Mouse (Mus musculus) midbrain, embryonic 15.5 days (tissue): ENCODE results near the gene Rap1a. TPM values are rescaled to one million over a fixed set of nuclear protein-coding genes. Genes with fewer than 3 reads are reported as not detected.

Source experiments
- ATAC-seq: fragments of 200-750 bp; cut with Nextera tagmentation; replicated peaks from 2 replicates; pipeline ENCODE4 v1.8.0; 2017; ENCODE audit warnings: moderate TSS enrichment
- H3K27ac ChIP-seq: fragments of 300-500 bp; sonication (generic); 2 replicates; pipeline ENCODE4 v1.5.1; 2015; ENCODE audit warnings: mild to moderate bottlenecking, inconsistent platforms
- H3K27me3 ChIP-seq: fragments of 300-500 bp; sonication (generic); replicated peaks from 2 replicates; pipeline ENCODE4 v1.6.1; 2015; ENCODE audit warnings: inconsistent platforms
- H3K36me3 ChIP-seq: fragments of 300-500 bp; sonication (generic); replicated peaks from 2 replicates; pipeline ENCODE4 v1.6.1; 2015; ENCODE audit warnings: inconsistent platforms
- H3K4me1 ChIP-seq: fragments of 300-500 bp; sonication (generic); 2 replicates; pipeline ENCODE4 v1.6.1; 2015; ENCODE audit warnings: inconsistent platforms
- H3K4me2 ChIP-seq: fragments of 300-500 bp; sonication (generic); 2 replicates; pipeline ENCODE4 v1.6.1; 2015; ENCODE audit warnings: inconsistent platforms, mild to moderate bottlenecking, moderate library complexity
- H3K4me3 ChIP-seq: fragments of 300-500 bp; sonication (generic); 2 replicates; pipeline ENCODE4 v1.5.1; 2015; ENCODE audit warnings: mild to moderate bottlenecking, inconsistent platforms
- H3K9ac ChIP-seq: fragments of 300-500 bp; sonication (generic); 2 replicates; pipeline ENCODE4 v1.6.1; 2015; ENCODE audit warnings: mild to moderate bottlenecking, inconsistent platforms
- H3K9me3 ChIP-seq: fragments of 300-500 bp; sonication (generic); 2 replicates; pipeline ENCODE4 v1.6.1; 2016; ENCODE audit warnings: inconsistent platforms
- whole genome bisulfite sequencing: fragments of 180-500 bp; shearing (Covaris S2); methylation state at CpG from one replicate; pipeline ENCODE4 v1.1.7; 2015; ENCODE audit warnings: mixed read lengths; 5-methylcytosine and 5-hydroxymethylcytosine counted together
- polyA plus RNA-seq: library from polyadenylated mRNA; unstranded; fragments of >200 nt; fragmentation: Nextera tagmentation; extraction: Ambion mirVana; gene quantifications from 2 replicates; pipeline ENCODE4 v1.2.1, GENCODE M21; 2015

The Rap1a gene
- polyA plus RNA-seq, 1 experiment from 2014 or later = 63.4 TPM

GRCm38 (mm10) chr3:105718746-105719145 lies 82.4 kb downstream of the Rap1a start:
- H3K4me3 ChIP-seq = no peak overlapping the region
- H3K4me2 ChIP-seq = no peak overlapping the region
- no peak overlapping the region for H3K27ac ChIP-seq
- H3K36me3 ChIP-seq = no peaks in the 10 kb centered on the region
- peaks cover 11% of the 10 kb centered on the region for H3K4me1 ChIP-seq
- no peaks in the 10 kb centered on the region for H3K27me3 ChIP-seq
- H3K9ac ChIP-seq = no peak overlapping the region
- H3K9me3 ChIP-seq = no peaks in the 10 kb centered on the region
- WGBS = 61% methylated on average over 4 of the region's 4 CpGs
- no peak for ATAC-seq

- peak; percentile 25; the same call in 1 of the 2 replicates for ATAC-seq
- Histone ChIP-seq H3K27ac (no peak overlapping the region), H3K4me2 (no peak overlapping the region), H3K9ac (no peak overlapping the region), H3K4me3 (no peak overlapping the region), H3K36me3 (no peaks in the 10 kb centered on the region), H3K9me3 (no peaks in the 10 kb centered on the region), H3K4me1 (peaks cover 11% of the 10 kb centered on the region), H3K27me3 (no peaks in the 10 kb centered on the region)
- WGBS = 54% methylated on average over 11 of the region's 11 CpGs
Observed at GRCm38 (mm10) chr3:105717856-105718555, 83.1 kb downstream of the Rap1a start.

DNA sequence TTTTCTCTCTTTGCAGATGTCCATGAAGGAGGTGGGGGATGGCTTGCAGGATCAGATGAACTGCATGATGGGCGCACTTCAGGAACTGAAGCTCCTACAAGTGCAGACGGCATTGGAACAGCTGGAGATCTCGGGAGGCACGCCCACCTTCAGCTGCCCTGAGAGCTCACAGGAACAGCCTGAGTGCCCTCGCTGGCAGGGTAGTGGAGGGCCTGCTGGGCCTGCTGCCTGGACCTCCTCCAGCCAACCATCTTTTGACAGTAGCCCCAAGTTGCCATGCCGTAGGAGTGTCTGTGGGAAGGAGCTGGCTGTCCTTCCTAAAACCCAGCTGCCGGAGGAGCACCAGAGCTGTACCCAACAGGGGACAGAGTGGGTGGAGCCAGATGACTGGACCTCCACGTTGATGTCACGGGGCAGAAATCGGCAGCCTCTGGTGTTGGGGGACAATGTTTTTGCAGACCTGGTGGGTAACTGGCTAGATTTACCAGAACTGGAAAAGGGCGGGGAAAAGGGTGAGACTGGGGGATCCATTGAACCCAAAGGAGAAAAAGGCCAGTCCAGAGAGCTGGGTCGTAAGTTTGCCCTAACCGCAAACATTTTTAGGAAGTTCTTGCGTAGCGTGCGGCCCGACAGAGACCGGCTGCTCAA lies 84.7 kb downstream of the Rap1a start:
- Histone ChIP-seq H3K4me2 (no peak overlapping the region), H3K27ac (no peak overlapping the region), H3K9me3 (no peaks in the 10 kb centered on the region), H3K27me3 (no peaks in the 10 kb centered on the region), H3K4me1 (peaks cover 11% of the 10 kb centered on the region), H3K4me3 (no peak overlapping the region), H3K9ac (no peak overlapping the region), H3K36me3 (no peaks in the 10 kb centered on the region)
- ATAC-seq = no peak
- 65% methylated on average over 18 of the region's 18 CpGs for WGBS

GRCm38 (mm10) chr3:105714820-105715167 lies 86.3 kb downstream of the Rap1a start:
- Histone ChIP-seq H3K9ac (no peak overlapping the region), H3K4me1 (peaks cover 11% of the 10 kb centered on the region), H3K27me3 (no peaks in the 10 kb centered on the region), H3K36me3 (no peaks in the 10 kb centered on the region), H3K27ac (no peak overlapping the region), H3K4me2 (no peak overlapping the region), H3K4me3 (no peak overlapping the region), H3K9me3 (no peaks in the 10 kb centered on the region)
- no peak for ATAC-seq

DNA sequence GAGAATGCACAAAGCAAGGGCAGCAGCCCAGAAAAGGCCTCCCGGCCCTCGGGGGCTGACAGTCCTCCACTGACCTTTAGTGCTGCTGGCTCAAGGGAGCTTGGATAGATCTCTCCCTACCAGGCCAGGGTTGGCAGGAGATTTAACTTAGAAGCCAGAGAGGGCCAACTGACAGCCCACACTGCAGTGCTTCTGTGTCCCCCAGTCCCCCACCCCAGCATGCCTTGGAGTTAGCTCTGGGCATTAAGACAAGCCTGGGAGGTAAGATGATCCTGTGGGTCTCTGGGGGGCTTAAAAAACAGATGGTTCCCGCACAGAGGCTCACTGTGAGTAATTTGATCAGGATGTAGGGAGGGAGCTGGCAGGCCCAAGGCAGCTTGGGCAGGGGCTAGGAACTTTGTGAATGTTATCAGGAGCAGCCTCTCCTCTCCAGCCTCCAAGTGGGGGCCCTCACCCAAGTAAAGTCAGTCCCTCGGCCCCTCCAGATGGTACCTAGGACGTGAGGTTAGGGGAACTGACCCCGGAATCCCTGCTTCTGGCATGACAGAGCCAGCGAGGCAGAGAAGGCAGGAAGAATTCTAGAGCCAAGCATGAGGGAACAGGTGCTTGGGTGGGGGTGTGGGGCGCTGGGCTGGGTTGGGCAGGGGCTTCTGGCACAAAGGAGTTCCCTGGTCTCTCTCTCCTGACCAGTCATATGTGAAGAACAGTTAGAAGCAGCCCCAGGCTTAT lies 86.9 kb downstream of the Rap1a start:
- 8% methylated on average over 8 of the region's 8 CpGs for WGBS
- peaks cover 11% of the 10 kb centered on the region for H3K4me1 ChIP-seq
- peak; percentile 43 for ATAC-seq
- no peak overlapping the region for H3K4me3 ChIP-seq
- H3K4me2 ChIP-seq = no peak overlapping the region
- H3K36me3 ChIP-seq = no peaks in the 10 kb centered on the region
- H3K27ac ChIP-seq = peak overlapping the region; percentile 28; the same call in 1 of the 2 replicates
- no peaks in the 10 kb centered on the region for H3K27me3 ChIP-seq
- no peaks in the 10 kb centered on the region for H3K9me3 ChIP-seq
- no peak overlapping the region for H3K9ac ChIP-seq

- no peak overlapping the region for H3K9ac ChIP-seq
- H3K4me1 ChIP-seq = 0 out of 2 replicates have a peak, but pooled peaks cover 8% of the 10 kb centered on the region
- H3K27me3 ChIP-seq = no peaks in the 10 kb centered on the region
- H3K27ac ChIP-seq = no peak overlapping the region
- ATAC-seq = no peak
- no peaks in the 10 kb centered on the region for H3K36me3 ChIP-seq
- H3K4me2 ChIP-seq = no peak overlapping the region
- no peaks in the 10 kb centered on the region for H3K9me3 ChIP-seq
- no peak overlapping the region for H3K4me3 ChIP-seq
Observed at GRCm38 (mm10) chr3:105712827-105713226, 88.3 kb downstream of the Rap1a start.

GRCm38 (mm10) chr3:105711741-105712140 lies 89.4 kb downstream of the Rap1a start:
- Histone ChIP-seq H3K4me2 (no peak overlapping the region), H3K9ac (no peak overlapping the region), H3K27ac (no peak overlapping the region), H3K9me3 (no peaks in the 10 kb centered on the region), H3K4me3 (no peak overlapping the region), H3K4me1 (0 out of 2 replicates have a peak, but pooled peaks cover 8% of the 10 kb centered on the region), H3K27me3 (no peaks in the 10 kb centered on the region), H3K36me3 (no peaks in the 10 kb centered on the region)
- 63% methylated on average over 7 of the region's 7 CpGs for WGBS
- ATAC-seq = no peak

DNA sequence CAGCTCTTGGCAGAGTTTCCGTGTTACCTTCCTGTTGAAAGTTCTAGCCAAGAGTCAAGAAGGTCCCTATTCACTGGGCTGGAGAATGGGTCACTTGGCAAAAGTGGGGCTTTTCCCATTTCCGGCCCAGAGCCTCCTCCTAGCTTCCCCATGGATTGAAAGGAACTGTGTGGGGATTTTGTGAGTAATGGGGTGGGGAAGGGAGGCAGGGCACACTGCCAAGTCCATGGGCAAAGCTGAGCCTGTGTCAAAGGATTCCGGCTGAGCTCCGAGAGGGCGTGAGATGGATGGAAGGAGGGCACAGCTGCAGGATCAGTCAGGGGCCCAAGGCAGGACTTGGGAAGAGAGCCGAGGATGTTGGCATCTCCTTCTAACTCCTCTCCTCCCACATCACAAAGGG lies 90.9 kb downstream of the Rap1a start:
- H3K27me3 ChIP-seq = peaks cover 5% of the 10 kb centered on the region; the same call in 1 of the 2 replicates
- H3K9me3 ChIP-seq = no peaks in the 10 kb centered on the region
- no peak overlapping the region for H3K4me2 ChIP-seq
- H3K27ac ChIP-seq = peak overlapping the region; percentile 30; the same call in 1 of the 2 replicates
- no peaks in the 10 kb centered on the region for H3K36me3 ChIP-seq
- peaks cover 14% of the 10 kb centered on the region for H3K4me1 ChIP-seq
- no peak overlapping the region for H3K4me3 ChIP-seq
- ATAC-seq = peak; percentile 56; the same call in 1 of the 2 replicates
- H3K9ac ChIP-seq = no peak overlapping the region
- 52% methylated on average over 6 of the region's 6 CpGs for WGBS

DNA sequence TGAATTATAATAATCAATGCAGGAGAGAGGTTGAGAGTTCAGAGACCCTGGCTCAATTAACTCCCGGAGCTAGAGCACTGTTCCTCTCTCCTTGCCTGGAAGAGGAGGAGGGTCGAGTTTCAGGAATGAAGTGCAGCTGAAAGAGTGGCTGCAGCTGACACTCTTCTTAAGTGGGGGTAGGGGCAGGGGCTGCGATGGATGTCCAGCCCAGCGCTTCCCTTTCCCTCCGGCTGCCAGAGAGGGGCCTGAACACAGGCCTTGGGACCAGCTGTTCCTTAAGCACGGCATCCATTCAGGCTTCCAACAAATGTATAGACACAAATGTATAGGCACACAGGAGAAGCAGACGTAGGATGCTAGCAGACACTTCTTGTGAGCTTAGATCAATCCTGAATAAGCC lies 93.5 kb downstream of the Rap1a start:
- Histone ChIP-seq H3K9ac (no peak overlapping the region), H3K27me3 (peaks cover 14% of the 10 kb centered on the region), H3K36me3 (no peaks in the 10 kb centered on the region), H3K4me1 (peaks cover 21% of the 10 kb centered on the region), H3K4me2 (no peak overlapping the region), H3K9me3 (no peaks in the 10 kb centered on the region), H3K27ac (no peak overlapping the region), H3K4me3 (no peak overlapping the region)
- WGBS = 19% methylated on average over 7 of the region's 7 CpGs
- ATAC-seq = no peak

- H3K4me2 ChIP-seq = peak overlapping the region; percentile 97
- 39% methylated on average over 4 of the region's 4 CpGs for WGBS
Observed at GRCm38 (mm10) chr3:105706366-105707020, 94.6 kb downstream of the Rap1a start.

GRCm38 (mm10) chr3:105705561-105705960 lies 95.6 kb downstream of the Rap1a start:
- no peak for ATAC-seq
- Histone ChIP-seq H3K27ac (0 out of 2 replicates have a peak overlapping the region, but pooled peaks have one; percentile 35), H3K27me3 (peaks cover 14% of the 10 kb centered on the region), H3K4me1 (peaks cover 21% of the 10 kb centered on the region), H3K9me3 (no peaks in the 10 kb centered on the region), H3K9ac (peak overlapping the region; percentile 41), H3K36me3 (no peaks in the 10 kb centered on the region), H3K4me3 (peak overlapping the region; percentile 49), H3K4me2 (peak overlapping the region; percentile 97)
- 34% methylated on average over 3 of the region's 3 CpGs for WGBS

More at GRCm38 (mm10) chr3:105706366-105707020, 94.6 kb downstream of the Rap1a start:
- Histone ChIP-seq H3K27ac (no peak overlapping the region), H3K9me3 (no peaks in the 10 kb centered on the region), H3K4me1 (peaks cover 21% of the 10 kb centered on the region), H3K36me3 (no peaks in the 10 kb centered on the region), H3K9ac (no peak overlapping the region), H3K27me3 (peaks cover 14% of the 10 kb centered on the region), H3K4me3 (peak overlapping the region; percentile 49)
- no peak for ATAC-seq

DNA sequence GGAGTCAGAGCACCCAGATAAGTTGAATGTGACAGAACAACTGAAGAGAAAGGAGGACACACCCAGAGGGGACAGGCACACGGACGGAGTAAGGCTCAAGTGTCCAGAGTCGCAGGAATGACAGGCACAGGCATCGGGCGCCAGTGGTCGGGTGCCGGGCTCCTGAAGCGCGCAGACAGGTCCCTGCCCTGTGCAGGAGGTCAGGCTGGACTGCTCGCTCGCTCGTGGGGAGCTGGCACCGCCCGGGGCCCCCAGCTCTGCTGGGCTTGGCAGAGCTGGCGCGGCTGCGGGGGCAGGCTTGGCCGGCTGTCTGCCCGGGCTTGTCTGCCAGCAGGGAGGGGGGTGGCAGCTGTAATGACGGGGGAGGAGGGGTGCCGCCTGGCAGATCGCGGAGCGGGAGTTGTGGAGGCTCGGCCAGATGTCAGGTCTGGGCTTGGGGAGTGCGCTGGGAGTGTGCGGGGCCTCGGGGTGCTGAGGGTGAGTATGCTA lies 96.0 kb downstream of the Rap1a start:
- Histone ChIP-seq H3K9ac (peak overlapping the region; percentile 41), H3K36me3 (no peaks in the 10 kb centered on the region), H3K27me3 (peaks cover 14% of the 10 kb centered on the region), H3K27ac (peak overlapping the region; percentile 35; the same call in 1 of the 2 replicates), H3K4me3 (peak overlapping the region; percentile 49), H3K4me1 (peaks cover 21% of the 10 kb centered on the region), H3K4me2 (peak overlapping the region; percentile 97), H3K9me3 (no peaks in the 10 kb centered on the region)
- WGBS = 0% methylated on average over 28 of the region's 28 CpGs
- peak; percentile 55 for ATAC-seq
